Mouse (Mus musculus) mesoderm, embryonic 11.5 days (tissue): ENCODE measurements at regions not wholly inside any gene's neighbourhood (a gene's known extent, or its start where the extent isn't known, plus 50 kb on each side); places are given as distances from the start of the nearest gene placed in this dataset.

ENCODE experiments used
- DNase-seq: peaks from one replicate; pipeline ENCODE4 v3.0.0-alpha.2; 2012; ENCODE audit warnings: low read depth, low spot score

- DNase-seq: no peak
Observed at GRCm38 (mm10) chr9:78881307-78881790, 266.0 kb downstream of the Cd109 start.

GRCm38 (mm10) chr9:78903211-78903610 is 287.9 kb downstream of the Cd109 start:
- DNase-seq: no peak

DNA sequence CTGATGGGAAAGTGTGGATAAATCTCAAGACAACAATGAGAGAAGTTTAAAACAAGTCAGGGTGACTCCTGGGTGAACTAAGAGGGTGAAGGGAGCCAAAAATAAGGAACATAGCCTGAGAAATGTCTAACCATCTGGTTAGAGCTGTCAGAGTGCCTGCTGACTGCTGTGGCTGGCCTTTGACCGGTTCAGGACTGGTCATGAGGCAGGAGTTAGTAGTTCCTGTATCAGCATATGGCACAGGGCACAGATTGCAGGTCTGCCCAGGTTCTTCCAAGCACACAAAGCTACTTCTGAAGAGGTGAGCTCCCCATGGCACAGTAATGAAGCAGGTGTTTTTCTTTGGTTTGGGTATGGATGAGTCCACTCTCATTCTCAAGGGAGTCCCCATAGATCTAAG is 302.0 kb downstream of the Cd109 start:
- no peak for DNase-seq

- DNase-seq: peak; percentile 12
Observed at GRCm38 (mm10) chr9:78925977-78926593, 310.7 kb downstream of the Cd109 start.

DNA sequence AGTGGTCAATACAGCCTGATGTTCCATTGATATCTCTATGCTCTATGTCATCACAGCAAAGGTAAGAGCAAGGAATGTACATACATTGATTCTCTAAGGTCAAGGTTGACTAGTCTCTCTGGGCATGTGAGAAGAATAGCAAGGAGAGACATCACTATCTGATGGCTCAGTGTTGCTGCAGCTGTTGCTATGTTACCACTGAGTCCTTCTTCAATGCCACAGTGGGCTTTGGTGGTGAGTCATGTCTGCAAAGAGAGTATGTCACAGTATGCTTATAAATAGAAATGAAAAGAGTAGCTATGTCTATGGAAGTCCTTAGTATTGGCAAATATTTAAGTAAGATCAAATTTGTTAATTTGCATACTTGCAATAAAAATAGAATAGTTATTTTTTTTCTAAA is 326.3 kb downstream of the Cd109 start:
- DNase-seq: no peak

- DNase-seq: no peak
Observed at GRCm38 (mm10) chr9:78964813-78965212, 349.5 kb downstream of the Cd109 start.

DNA sequence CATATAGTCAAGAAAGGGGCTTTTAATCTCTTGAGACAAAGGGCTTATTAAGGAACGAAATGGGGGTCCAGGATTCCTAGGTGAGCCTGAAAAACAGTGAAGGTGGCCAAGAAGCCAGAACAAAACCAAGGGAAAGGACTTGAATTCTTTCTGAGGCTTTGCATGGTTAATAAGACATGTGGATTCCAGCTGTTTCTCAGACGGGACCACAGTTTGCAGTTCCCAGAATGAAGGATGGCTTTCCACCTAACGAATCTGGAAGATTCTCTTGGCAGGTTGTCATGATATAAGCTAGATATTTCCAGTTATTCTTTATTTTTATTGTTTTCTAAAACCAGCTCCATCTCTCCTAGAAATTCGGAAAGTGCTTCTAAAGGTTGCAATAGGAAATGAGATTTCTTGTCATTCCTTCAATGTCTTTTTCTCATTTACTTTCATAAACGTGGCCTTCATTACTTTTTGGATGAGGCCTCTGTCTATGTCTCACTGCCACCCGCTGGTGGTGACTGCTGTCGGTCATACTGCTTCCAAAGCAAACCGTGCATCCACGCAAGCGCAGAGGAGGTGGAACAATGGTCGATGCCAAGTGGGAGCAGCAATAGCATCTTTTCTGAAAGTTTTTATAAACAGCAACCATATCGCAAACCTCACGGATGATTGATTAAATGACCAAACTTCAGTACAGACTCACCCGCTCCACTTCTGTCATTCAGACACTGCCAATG is 350.0 kb downstream of the Cd109 start:
- peak; percentile 23 for DNase-seq

DNA sequence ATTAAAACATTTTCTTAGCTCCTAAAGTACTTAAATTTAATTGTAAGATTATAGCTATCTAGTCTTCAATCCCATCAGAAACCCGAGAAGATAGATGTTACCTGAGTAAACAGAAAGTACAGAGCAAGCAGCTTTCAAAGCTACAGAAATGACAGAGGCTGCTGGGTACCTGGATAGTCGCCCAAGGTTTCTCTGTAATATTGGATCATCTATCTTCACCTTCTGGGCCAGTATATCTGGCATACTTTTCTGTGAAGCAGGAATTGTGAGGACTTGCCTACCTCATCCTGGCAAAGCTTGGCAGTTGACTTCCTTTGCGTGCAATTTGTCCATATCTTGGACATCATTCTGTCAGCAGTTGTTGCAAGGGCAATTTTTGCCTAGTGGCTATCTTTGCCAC is 356.4 kb downstream of the Cd109 start:
- no peak for DNase-seq

- DNase-seq: no peak
Observed at GRCm38 (mm10) chr9:78983734-78984133, 368.4 kb downstream of the Cd109 start.

DNA sequence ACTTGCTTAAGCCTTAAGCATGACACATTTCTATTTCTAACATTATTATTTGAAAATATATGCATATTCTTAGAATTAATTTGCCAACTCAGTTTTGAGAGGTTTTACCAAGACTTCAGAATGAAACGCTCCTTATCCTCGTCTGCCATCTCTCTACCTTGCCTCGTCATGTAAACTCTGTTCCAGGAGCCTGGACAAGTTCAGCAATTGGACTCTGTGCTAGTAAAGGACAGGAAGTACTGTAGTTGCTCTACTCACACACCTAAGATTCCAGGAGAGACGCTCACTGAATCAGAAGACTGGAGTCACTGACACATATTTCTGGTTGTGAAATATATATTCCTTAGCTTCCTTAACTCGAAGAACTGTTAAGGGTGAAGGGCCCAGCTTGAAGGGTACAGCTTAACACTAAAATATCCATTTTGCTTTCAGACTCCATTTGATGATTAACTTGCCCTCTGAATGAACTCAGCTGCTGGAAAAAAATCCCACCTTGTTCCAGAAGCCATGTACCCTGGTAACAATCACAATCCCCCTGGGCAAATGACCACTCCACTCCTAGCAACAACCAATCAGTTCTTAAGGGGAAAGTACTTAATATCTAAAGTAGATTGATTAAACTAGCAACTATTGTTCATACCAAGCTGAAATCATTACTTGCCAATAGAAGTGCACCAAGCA is 370.0 kb downstream of the Cd109 start:
- no peak for DNase-seq

GRCm38 (mm10) chr9:78991310-78991709 is 376.0 kb downstream of the Cd109 start:
- DNase-seq: no peak

- DNase-seq: no peak
Observed at GRCm38 (mm10) chr9:79001081-79001480, 385.7 kb downstream of the Cd109 start.

DNA sequence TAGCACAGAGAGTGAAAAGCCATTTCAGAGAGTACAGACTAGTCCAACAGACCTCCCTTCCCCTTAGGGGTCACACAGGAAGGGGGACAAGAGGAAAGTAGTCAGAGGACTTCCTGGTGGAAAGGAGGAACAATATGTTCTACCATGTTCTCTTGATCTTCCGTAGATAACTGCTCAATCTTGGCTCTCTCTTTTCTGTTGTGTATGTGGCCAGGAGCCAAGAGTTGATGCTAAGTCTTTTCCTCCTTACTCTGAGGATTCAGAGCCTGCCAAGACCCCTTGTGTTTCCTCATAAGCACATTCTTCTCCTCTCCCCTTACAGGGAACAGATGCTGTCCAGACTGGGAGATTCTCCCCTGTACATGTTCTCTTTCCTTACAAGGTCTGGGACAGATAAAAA is 386.6 kb downstream of the Cd109 start:
- no peak for DNase-seq

DNA sequence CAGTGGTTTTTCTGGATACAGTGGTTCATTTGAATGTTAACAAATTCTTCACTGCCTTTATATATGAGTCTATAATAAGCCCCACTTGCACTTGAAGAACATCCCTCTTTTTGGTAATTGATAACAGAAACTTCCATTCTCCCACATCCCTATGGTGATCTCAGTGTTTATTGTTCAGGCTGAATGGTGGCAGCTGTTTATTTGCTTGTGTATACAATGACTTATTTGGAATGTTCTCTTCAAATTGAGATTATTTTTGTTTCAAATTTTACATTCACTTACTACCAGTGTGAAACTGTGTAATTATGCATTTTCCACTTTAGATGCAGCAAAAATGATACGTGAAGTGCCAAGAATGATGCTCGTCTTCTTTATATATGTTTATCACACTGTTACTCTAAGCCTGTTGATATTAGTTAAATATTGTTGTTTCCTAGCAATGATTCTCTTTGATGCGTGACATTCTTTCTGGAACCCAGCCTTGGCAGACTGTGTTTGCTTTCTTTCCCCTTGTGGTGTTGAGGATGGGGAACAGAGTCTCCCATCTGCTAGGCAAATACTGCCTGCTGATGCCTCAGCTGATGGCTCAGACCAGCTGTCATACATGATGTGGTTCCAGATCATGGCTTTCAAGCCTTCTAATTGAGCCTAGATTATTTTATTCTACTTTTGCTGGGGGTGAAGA is 389.1 kb downstream of the Cd109 start:
- no peak for DNase-seq

DNA sequence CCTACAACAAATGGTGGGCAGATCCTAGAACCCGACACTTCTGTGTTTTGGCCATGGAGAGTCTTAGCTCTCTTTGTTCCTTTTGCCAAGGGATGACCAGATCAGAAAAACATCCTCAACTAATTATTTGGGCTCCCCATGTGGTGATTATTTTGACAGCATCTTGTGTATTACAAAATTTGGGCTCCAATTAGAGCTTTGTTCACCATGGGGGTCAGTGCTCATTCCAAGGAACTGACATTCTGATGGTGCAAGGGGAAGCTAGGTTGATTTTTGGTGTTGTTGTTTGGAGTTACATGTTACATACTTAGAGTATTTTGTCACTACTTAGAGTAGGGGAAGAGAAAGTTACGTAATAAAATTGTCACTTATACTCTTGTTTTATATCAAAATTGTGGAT is 406.9 kb downstream of the Cd109 start:
- DNase-seq: no peak

GRCm38 (mm10) chr9:79028234-79028633 is 412.9 kb downstream of the Cd109 start:
- DNase-seq: no peak

DNA sequence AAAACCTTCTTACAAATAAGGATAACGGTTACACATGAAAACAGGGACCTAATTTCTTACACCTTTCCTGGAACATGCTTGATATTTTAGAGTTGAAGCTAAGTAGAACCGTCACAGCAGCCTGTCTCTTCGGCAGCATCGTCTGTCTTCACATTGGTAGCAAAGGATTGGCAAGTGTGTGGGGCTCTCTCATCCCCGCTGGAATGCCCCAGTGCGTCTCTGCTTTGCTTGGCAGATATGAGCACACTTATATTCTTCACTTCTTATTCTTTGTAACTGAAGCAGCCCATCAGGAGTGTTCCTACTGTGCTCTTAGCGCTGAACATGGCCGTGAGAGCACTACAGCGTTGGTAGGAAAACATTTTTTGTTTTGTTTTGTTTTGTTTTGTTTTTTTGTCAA is 414.1 kb downstream of the Cd109 start:
- DNase-seq: no peak

DNA sequence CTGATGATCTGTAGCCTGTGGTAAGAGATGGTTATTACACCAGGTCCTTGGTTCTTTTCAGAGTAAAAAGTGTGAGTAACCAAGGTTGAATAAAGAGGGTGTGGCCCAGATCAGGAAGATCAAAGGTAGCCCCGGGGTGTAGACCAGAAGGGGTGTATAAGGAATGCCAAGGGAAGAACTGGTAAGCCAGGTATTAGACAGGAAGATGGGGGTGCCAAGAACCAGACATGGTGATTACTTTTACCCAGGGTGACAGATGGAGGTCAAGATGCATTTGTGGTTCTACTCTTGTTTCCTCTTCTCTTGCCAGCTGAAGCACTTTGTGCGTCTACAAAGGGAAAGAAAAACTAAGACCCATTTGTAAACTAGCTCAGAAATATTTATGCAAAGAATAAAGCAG is 420.3 kb downstream of the Cd109 start:
- DNase-seq: no peak

DNA sequence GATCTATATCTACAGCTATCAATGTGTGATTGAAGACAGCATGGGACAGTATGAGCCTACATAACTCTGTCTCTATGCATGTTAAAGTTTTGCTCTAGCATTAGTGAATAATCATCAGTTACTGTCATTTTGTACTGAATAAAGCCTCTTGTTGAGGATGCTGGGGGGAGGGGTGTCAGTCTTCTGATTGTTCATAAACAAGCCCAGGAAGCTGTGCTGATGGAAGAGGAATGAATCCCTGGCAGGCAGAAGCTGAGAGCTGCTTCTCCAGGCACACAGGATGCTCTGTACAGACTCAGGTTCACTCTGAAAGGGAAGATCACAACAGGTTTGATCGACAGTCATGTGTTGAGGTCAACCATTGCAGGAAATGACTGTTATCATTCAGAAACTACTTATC is 421.7 kb downstream of the Cd109 start:
- peak; percentile 10 for DNase-seq

- no peak for DNase-seq
Observed at GRCm38 (mm10) chr9:79038971-79039370, 423.6 kb downstream of the Cd109 start.

GRCm38 (mm10) chr9:79044344-79044743 is 429.0 kb downstream of the Cd109 start:
- DNase-seq: no peak

DNA sequence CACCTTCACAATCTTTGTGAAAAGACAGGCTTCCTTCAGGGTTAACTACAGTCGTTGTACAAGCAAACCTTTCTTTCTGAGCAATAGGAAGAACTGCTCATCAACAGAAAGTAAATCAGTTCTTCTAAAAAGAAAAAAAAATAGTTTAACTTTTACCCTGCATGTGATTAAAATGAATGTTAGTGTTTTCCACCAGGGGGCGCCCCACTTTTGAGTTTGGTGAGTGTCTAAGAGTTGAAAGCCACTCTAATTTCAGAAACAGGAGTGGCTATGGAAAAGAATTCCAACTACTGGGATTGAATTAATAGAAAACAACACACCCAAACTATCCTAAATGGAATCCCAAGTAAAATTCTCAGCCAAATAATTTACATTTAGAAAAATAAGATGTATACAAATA is 430.0 kb downstream of the Cd109 start:
- DNase-seq: peak; percentile 35
